Mouse (Mus musculus): ENCODE results near the gene Gzmm. TPM values are rescaled to one million over a fixed set of nuclear protein-coding genes. Genes with fewer than 3 reads are reported as not detected.

Gzmm gene
- polyA plus RNA-seq, 1 experiment from 2014 or later: 0.76 TPM

DNA sequence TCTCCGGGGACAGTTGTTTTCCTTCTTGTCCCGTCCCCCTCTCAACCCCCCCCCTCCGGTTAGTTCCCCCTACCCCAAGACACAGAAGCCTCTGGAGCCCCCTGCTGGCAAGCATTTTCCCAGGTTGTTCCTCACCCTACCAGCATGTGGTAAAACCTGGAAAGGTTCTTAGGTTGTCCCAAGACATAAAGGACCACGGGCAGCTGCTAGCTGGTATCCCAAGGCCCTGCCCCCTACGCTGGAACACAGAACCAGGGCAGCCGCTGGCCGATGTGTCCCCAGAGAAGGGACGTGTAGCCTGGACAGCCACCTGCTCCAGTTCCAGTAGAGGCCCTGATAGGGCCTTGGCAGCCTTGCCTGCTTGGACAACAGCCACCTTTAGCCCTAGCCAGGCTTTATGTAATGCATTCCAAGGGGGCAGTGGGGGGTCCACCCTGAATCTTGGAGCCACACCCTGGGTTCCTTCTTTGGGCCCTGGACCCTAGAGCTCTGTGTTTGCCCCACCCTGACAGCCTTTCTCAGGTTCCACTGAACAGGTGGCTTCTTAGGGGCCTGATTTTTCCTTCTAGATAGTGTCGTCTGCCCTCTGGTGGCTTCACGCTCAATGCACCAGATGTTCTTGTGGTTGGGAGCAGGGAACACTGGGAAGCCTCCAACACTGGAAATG lies 5.8 kb upstream of the Gzmm start:
- no peaks in the 10 kb centered on the region for H3K27me3 ChIP-seq (ENCODE audit: low read depth, poor library complexity, severe bottlenecking)
- 6% methylated on average over 10 of the region's 10 CpGs for WGBS
- H3K4me1 ChIP-seq: peaks cover 25% of the 10 kb centered on the region
- peaks cover 44% of the 10 kb centered on the region for H3K36me3 ChIP-seq
- H3K4me3 ChIP-seq: peak overlapping the region; percentile 89
- peak; percentile 70 for DNase-seq (ENCODE audit: low spot score)
- peak overlapping the region; percentile 89 for H3K27ac ChIP-seq
- H3K9me3 ChIP-seq (replicated peaks): no peaks in the 10 kb centered on the region

DNA sequence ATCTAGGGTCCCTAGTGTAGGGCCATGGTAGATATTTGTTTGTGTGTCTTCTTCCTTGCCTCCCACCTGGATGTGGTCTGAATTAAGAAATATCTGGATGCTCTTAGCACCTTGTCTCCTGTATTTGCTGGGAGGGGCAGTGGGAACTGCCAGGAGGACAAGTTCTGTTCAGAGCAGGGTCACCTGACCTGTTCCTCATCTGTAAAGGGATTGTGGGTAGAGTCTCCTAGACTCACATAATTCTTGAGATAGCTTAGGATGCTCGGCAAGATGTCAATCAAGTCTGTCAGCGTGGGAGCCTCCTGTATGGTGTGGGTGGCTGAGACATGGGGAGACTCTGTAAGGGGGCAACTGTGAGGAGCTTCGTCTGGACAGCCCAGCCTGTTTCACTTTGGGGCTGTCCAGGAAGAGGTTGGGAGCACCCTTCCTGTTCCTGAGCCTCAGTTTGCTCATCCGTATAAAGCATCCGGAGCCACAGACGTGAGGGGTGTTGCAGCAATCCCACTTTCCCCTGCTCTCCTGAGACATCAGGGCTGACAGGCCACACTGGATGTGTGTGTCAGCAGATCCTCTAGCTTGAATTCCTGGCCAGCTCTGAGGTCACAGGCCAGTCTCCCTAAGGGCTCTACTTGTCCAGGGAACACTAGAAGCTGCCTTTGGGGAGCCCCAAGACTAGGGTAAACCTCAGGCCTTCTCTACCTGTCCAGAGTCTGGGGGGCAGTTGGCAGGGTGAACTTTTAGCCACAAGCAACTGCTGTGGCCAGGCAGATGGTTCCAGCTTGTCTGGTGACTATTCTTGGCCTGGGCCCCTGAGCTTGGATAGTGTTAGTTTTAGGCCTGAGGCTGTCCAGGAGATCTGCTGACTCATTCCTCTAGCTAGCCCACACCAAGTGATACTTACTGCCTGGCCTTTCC lies 4.8 kb upstream of the Gzmm start:
- WGBS: 90% methylated on average over 6 of the region's 6 CpGs
- peaks cover 53% of the 10 kb centered on the region for H3K36me3 ChIP-seq

DNA sequence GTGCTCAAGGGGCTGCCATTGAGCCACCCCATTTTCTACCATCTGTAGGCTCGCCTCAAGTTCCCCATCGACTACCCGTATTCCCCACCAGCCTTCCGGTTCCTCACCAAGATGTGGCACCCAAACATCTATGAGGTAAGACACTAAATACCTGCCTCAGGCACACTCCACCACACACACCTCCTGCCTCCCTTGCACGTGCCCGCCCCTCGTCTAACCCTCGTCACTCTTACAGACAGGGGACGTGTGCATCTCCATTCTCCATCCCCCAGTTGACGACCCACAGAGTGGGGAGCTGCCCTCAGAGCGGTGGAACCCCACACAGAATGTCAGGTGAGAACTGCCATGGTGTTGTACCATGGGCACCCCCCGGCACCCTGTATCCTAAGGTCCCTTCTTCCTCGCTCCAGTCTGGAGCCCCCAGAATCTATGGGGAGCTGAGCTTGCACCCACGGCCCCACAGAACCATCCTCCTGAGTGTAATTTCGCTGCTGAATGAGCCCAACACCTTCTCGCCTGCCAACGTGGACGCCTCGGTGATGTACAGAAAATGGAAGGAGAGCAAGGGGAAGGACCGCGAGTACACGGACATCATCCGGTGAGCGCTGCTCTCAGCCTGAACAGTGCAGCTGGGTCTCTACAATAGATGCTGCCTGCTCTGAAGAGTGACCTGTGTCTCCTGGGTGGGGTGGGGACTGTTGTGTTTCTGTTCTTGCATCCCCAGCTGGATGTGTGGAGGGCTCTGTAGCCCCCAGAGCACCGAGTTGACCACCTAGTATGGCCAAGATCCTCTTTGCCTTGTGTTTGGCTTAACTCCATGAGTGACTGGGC lies 3.8 kb upstream of the Gzmm start:
- peaks cover 63% of the 10 kb centered on the region for H3K36me3 ChIP-seq
- WGBS: 96% methylated on average over 25 of the region's 25 CpGs

More for the DNA sequence above, 4.8 kb upstream of the Gzmm start:
- Histone ChIP-seq H3K4me1 (peaks cover 25% of the 10 kb centered on the region), H3K9me3 (replicated peaks) (no peaks in the 10 kb centered on the region), H3K27ac (peak overlapping the region; percentile 89; the same call in 1 of the 2 replicates), H3K4me3 (peak overlapping the region; percentile 89), H3K27me3 (ENCODE audit: low read depth, poor library complexity, severe bottlenecking) (no peaks in the 10 kb centered on the region)
- no peak for DNase-seq (ENCODE audit: low spot score)

DNA sequence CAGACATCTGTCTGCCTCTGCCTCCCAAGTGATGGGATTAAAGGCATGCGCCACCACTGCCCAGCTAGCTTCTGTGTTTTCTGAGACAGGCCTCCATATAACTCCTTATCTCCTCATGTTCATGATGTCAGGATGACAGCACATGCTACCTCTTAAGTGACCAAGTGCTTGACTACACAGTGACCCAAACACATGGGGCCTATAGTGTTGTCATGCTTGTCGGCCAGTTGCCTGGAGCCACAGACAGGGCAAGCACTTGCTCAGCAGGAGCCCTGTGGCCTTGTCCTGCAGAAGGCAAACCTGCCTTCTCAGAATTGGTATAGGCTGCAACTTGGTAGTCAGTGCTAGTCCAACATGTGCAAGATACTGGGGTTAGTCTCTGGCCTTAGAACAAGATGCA lies 2.6 kb upstream of the Gzmm start:
- H3K36me3 ChIP-seq: peaks cover 64% of the 10 kb centered on the region
- H3K9me3 ChIP-seq (replicated peaks): no peaks in the 10 kb centered on the region
- no peaks in the 10 kb centered on the region for H3K27me3 ChIP-seq (ENCODE audit: low read depth, poor library complexity, severe bottlenecking)
- no peak for DNase-seq (ENCODE audit: low spot score)
- peaks cover 18% of the 10 kb centered on the region for H3K4me1 ChIP-seq
- no peak overlapping the region for H3K4me3 ChIP-seq
- H3K27ac ChIP-seq: no peak overlapping the region
- WGBS: 90% methylated on average over 2 of the region's 2 CpGs

More for the DNA sequence above, 3.8 kb upstream of the Gzmm start:
- no peaks in the 10 kb centered on the region for H3K27me3 ChIP-seq (ENCODE audit: low read depth, poor library complexity, severe bottlenecking)
- H3K4me1 ChIP-seq: peaks cover 25% of the 10 kb centered on the region
- H3K4me3 ChIP-seq: no peak overlapping the region
- DNase-seq (ENCODE audit: low spot score): no peak
- no peak overlapping the region for H3K27ac ChIP-seq
- no peaks in the 10 kb centered on the region for H3K9me3 ChIP-seq (replicated peaks)

DNA sequence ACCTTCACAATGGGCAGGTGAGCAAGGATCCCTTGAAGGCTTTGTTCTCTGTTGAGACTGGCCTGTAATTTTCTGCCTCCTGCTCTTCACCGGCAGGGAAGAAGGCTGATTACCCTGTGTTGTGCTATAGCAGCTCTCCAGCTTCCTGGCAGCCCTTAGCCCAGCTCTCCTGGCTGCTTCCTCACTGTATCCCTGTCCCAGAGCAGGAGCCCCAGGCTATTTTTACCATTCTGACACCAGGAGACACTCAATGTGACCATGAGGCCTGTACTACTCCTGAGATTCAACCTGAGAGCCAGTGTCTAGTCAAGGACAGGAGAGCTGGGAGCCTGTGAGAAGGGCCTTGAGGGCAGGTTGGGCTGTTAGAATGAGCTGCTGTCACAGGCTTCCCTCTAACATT lies 2.1 kb upstream of the Gzmm start:
- no peak for DNase-seq (ENCODE audit: low spot score)
- Histone ChIP-seq H3K36me3 (peaks cover 64% of the 10 kb centered on the region), H3K27me3 (ENCODE audit: low read depth, poor library complexity, severe bottlenecking) (no peaks in the 10 kb centered on the region), H3K4me3 (no peak overlapping the region), H3K27ac (no peak overlapping the region), H3K9me3 (replicated peaks) (no peaks in the 10 kb centered on the region), H3K4me1 (peaks cover 17% of the 10 kb centered on the region)
- WGBS: 89% methylated on average over 1 of the region's 1 CpGs

DNA sequence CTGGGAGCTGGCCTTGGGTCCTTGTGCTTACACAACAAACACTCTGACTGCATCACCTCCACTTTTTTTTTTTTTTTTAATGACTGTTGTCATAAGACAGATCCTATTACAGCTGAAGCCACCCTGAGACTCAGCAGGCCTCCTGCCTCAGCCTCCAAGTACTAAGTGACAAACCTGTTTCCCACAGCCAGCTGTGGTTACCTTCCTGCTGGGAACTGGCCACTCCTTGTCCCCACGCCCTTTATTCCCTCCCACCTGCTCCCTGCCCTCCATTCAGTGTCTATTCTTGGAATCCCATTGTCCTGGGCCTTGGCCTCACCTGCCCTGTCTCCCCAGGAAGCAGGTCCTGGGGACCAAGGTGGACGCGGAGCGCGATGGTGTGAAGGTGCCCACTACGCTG lies 1.3 kb upstream of the Gzmm start:
- no peak for DNase-seq (ENCODE audit: low spot score)
- 91% methylated on average over 6 of the region's 6 CpGs for WGBS
- Histone ChIP-seq H3K4me3 (no peak overlapping the region), H3K27ac (no peak overlapping the region), H3K27me3 (ENCODE audit: low read depth, poor library complexity, severe bottlenecking) (no peaks in the 10 kb centered on the region), H3K9me3 (replicated peaks) (no peaks in the 10 kb centered on the region), H3K4me1 (peaks cover 17% of the 10 kb centered on the region), H3K36me3 (peaks cover 66% of the 10 kb centered on the region)

DNA sequence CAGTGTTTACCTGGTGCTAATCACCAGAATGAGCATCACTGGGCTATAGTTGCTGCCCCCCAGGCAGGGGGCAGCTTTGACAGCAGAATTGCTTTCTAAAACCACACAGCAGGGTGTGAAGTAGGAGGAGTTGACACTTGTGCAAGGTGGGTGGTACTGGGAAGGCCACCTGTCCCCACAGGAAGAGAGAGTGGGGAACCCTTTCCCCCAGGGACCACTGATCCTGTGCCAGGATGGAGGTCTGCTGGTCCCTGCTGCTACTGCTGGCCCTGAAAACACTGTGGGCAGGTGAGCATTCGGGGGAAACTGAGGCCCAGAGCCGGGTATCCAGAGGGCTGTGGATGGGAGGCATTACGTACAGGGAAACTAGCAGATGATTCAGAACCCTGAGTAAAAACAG lies 358 bp downstream of the Gzmm start:
- Histone ChIP-seq H3K27me3 (ENCODE audit: low read depth, poor library complexity, severe bottlenecking) (no peaks in the 10 kb centered on the region), H3K4me1 (peaks cover 2% of the 10 kb centered on the region), H3K9me3 (replicated peaks) (no peaks in the 10 kb centered on the region), H3K36me3 (peaks cover 61% of the 10 kb centered on the region), H3K4me3 (no peak overlapping the region), H3K27ac (no peak overlapping the region)
- 90% methylated on average over 3 of the region's 3 CpGs for WGBS
- DNase-seq (ENCODE audit: low spot score): no peak

DNA sequence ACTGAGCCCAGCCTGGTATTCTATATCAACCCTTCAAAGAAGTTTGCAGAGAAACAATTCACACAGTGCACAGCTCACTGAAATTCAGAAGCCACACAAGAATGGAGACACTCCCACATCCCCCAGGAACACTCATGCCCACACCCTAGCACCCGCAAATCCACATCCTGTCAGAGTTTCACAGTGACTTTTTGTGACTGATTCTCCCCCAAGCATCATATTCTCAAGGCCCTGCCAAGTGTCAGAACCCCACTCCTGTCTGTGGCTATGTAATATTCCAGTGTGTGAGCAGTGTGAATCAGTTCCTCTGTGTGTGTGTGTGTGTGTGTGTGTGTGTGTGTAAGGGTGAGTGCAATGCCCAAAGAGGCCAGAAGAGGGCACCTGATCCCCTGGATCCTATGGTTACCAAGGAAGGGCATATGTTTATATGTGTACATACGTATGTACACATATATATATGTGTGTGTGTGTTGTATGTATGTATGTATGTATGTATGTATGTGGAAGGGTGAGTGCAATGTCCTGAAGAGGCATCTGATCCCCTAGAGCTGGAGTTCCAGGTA lies 3.2 kb downstream of the Gzmm start:
- Histone ChIP-seq H3K4me1 (peaks cover 15% of the 10 kb centered on the region), H3K9me3 (replicated peaks) (no peaks in the 10 kb centered on the region), H3K27me3 (ENCODE audit: low read depth, poor library complexity, severe bottlenecking) (no peaks in the 10 kb centered on the region), H3K27ac (no peak overlapping the region), H3K36me3 (peaks cover 32% of the 10 kb centered on the region), H3K4me3 (no peak overlapping the region)
- no peak for DNase-seq (ENCODE audit: low spot score)
- 96% methylated on average over 2 of the region's 2 CpGs for WGBS

DNA sequence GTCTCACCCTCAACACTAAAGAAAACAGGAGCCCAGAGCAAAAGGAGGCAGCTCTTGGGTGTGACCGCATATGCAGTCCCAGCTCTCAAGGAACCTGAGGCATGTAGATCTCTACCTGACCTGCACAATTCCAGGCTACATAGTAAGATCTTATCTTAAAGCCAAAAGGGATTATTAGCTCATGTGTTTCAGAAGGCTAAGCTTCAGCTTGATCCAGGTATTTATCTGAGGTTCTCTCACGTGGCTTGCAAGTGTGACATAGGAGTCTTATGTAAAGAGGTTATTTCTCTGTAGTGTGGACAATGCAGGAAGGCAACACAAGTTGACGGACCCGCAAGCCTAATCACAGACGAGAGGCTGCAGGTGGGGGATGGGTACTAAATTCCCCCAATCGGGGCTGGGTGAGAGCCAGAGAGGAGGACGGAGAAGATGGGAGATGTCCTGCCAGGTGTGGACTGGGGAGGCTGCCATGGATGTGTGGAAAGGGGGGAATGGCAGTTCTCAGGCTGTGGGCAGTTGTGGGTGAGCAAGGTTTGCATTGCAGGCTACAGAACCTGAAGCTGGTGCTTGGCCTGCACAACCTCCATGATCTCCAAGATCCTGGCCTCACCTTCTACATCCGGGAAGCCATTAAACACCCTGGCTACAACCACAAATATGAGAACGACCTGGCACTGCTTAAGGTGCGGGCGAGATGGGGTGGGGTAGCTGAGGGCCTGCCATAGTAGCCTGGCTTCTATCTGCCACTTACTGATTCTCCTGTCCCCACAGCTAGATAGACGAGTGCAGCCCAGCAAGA lies 5.0 kb downstream of the Gzmm start:
- WGBS: 79% methylated on average over 12 of the region's 12 CpGs

DNA sequence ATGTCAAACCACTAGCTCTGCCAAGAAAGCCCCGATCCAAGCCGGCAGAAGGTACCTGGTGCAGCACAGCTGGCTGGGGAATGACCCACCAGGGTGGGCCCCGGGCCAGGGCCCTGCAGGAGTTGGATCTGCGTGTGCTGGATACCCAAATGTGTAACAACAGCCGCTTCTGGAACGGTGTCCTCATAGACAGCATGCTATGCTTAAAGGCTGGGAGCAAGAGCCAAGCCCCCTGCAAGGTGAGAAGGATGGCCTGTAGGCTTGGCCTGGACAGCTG lies 5.5 kb downstream of the Gzmm start:
- Histone ChIP-seq H3K36me3 (peaks cover 10% of the 10 kb centered on the region), H3K9me3 (replicated peaks) (no peaks in the 10 kb centered on the region), H3K27ac (peak overlapping the region; percentile 25; the same call in 1 of the 2 replicates), H3K27me3 (ENCODE audit: low read depth, poor library complexity, severe bottlenecking) (no peaks in the 10 kb centered on the region), H3K4me1 (peaks cover 15% of the 10 kb centered on the region), H3K4me3 (no peak overlapping the region)
- WGBS: 84% methylated on average over 6 of the region's 6 CpGs
- DNase-seq (ENCODE audit: low spot score): no peak

More for the DNA sequence above, 5.0 kb downstream of the Gzmm start:
- Histone ChIP-seq H3K27ac (peak overlapping the region; percentile 25; the same call in 1 of the 2 replicates), H3K4me1 (peaks cover 15% of the 10 kb centered on the region), H3K4me3 (no peak overlapping the region), H3K9me3 (replicated peaks) (no peaks in the 10 kb centered on the region), H3K27me3 (ENCODE audit: low read depth, poor library complexity, severe bottlenecking) (no peaks in the 10 kb centered on the region), H3K36me3 (peaks cover 15% of the 10 kb centered on the region)
- no peak for DNase-seq (ENCODE audit: low spot score)

DNA sequence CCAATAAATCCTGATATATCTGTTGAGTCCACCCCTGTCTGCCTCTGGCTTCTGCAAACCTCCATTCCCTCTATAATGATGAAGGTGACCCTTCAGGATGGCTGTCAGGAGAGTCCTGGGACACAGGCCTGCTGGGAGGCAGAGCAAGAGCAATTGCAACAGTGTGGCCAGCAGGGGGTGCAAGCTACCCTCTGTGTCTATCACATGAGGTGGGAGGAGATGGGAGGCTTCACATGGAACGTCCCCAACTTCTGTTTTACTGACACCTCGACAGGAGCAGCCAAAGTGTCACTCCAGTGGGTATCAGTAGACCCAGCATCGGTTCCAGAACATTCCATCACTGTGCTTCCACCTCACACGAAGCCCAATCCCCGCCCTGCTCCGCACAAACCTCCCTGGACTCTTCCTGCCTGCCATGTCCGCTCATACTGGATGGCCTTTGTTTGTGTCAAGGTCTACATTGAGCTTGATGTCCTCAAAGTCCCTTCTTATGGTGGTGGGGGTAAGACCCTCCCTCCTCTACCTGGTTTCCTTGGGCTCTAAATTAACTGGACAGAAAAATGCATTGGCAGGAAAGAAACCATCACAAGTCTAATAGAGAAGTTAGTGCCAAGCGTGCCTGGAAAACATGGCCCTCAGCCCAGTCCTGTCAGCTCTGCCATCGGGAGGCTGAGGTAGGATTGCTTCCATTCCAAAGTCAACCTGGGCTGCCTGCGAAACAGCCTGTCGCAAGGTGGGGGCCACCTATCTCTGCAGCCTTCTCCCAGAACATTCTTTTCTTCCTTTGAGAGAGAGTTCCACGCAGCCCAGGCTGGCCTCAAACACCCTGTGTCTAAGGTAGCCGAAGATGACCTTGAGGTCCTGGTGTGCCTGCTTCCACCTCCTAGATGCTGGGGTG lies 6.7 kb downstream of the Gzmm start:
- Histone ChIP-seq H3K4me3 (no peak overlapping the region), H3K27me3 (ENCODE audit: low read depth, poor library complexity, severe bottlenecking) (no peaks in the 10 kb centered on the region), H3K36me3 (peaks cover 2% of the 10 kb centered on the region; the same call in 1 of the 2 replicates), H3K27ac (peak overlapping the region; percentile 81; the same call in 1 of the 2 replicates), H3K4me1 (peaks cover 15% of the 10 kb centered on the region), H3K9me3 (replicated peaks) (no peaks in the 10 kb centered on the region)
- peak; percentile 79 for DNase-seq (ENCODE audit: low spot score)
- 71% methylated on average over 13 of the region's 13 CpGs for WGBS
